Mouse (Mus musculus): ENCODE data around the gene Acadm.

The Acadm gene

GRCm38 (mm10) chr3:153944335-153944990, at the start of gene Acadm:
Acadm (minus strand) TSS chr3:153944632.
- DNase-seq (ENCODE audit: inconsistent ontology term) = peak; percentile 99

GRCm38 (mm10) chr3:153984428-153985340, 40.3 kb upstream of the Acadm start:
- peak; percentile 61 for DNase-seq (ENCODE audit: inconsistent ontology term)

- DNase-seq (ENCODE audit: inconsistent ontology term) = peak; percentile 48
Observed at GRCm38 (mm10) chr3:153980611-153981010, 36.2 kb upstream of the Acadm start.

GRCm38 (mm10) chr3:153975791-153976190, 31.4 kb upstream of the Acadm start:
- no peak for DNase-seq (ENCODE audit: inconsistent ontology term)

- DNase-seq (ENCODE audit: inconsistent ontology term) = peak; percentile 27
Observed at GRCm38 (mm10) chr3:153975060-153975459, 30.6 kb upstream of the Acadm start.

GRCm38 (mm10) chr3:153973949-153974760, 29.7 kb upstream of the Acadm start:
- no peak for DNase-seq (ENCODE audit: inconsistent ontology term)

GRCm38 (mm10) chr3:153973171-153973948, 28.9 kb upstream of the Acadm start, which contains the start of gene Slc44a5:
Slc44a5 (plus strand) TSS chr3:153973436.
- peak; percentile 37 for DNase-seq (ENCODE audit: inconsistent ontology term)

- DNase-seq (ENCODE audit: inconsistent ontology term) = no peak
Observed at GRCm38 (mm10) chr3:153969451-153969850, 25.0 kb upstream of the Acadm start.

GRCm38 (mm10) chr3:153968549-153968948, 24.1 kb upstream of the Acadm start:
- DNase-seq (ENCODE audit: inconsistent ontology term) = peak; percentile 23

- no peak for DNase-seq (ENCODE audit: inconsistent ontology term)
Observed at GRCm38 (mm10) chr3:153967447-153967846, 23.0 kb upstream of the Acadm start.

- DNase-seq (ENCODE audit: inconsistent ontology term) = no peak
Observed at GRCm38 (mm10) chr3:153961632-153962389, 17.4 kb upstream of the Acadm start.

- DNase-seq (ENCODE audit: inconsistent ontology term) = no peak
Observed at GRCm38 (mm10) chr3:153960884-153961283, 16.5 kb upstream of the Acadm start.

GRCm38 (mm10) chr3:153959731-153960207, 15.3 kb upstream of the Acadm start:
- peak; percentile 17 for DNase-seq (ENCODE audit: inconsistent ontology term)

- DNase-seq (ENCODE audit: inconsistent ontology term) = peak; percentile 12
Observed at GRCm38 (mm10) chr3:153959035-153959730, 14.8 kb upstream of the Acadm start.

- no peak for DNase-seq (ENCODE audit: inconsistent ontology term)
Observed at GRCm38 (mm10) chr3:153957916-153958315, 13.5 kb upstream of the Acadm start.

GRCm38 (mm10) chr3:153948176-153948575, 3.7 kb upstream of the Acadm start:
- no peak for DNase-seq (ENCODE audit: inconsistent ontology term)

- no peak for DNase-seq (ENCODE audit: inconsistent ontology term)
Observed at GRCm38 (mm10) chr3:153947271-153947670, 2.8 kb upstream of the Acadm start.

- no peak for DNase-seq (ENCODE audit: inconsistent ontology term)
Observed at GRCm38 (mm10) chr3:153943901-153944334, 514 bp downstream of the Acadm start.

GRCm38 (mm10) chr3:153943003-153943640, 1.3 kb downstream of the Acadm start:
- peak; percentile 45 for DNase-seq (ENCODE audit: inconsistent ontology term)

Measured in Muller cell, postnatal 12 days (primary cell).